Mouse (Mus musculus) monocyte, adult 5-6 weeks (primary cell): ENCODE measurements around the gene Pard3. TPM values are rescaled to one million over a fixed set of nuclear protein-coding genes. Genes with fewer than 3 reads are reported as not detected.

Experiments used
- ATAC-seq: fragments of 153-309, 156-312 bp; replicated peaks from 2 replicates; pipeline ENCODE4 v1.8.0; 2017; ENCODE audit warnings: mild to moderate bottlenecking; ENCODE audit not compliant: low TSS enrichment, insufficient number of reproducible peaks, severe bottlenecking, poor library complexity, low FRiP score
- total RNA-seq: library from RNA; stranded (forward); fragments of 200-1000, 200-491, 200-594 nt; gene quantifications from 3 replicates; pipeline ENCODE4 v1.2.3, GENCODE M21; 2017

Pard3 gene
- total RNA-seq, result not detected in 3 replicates

DNA sequence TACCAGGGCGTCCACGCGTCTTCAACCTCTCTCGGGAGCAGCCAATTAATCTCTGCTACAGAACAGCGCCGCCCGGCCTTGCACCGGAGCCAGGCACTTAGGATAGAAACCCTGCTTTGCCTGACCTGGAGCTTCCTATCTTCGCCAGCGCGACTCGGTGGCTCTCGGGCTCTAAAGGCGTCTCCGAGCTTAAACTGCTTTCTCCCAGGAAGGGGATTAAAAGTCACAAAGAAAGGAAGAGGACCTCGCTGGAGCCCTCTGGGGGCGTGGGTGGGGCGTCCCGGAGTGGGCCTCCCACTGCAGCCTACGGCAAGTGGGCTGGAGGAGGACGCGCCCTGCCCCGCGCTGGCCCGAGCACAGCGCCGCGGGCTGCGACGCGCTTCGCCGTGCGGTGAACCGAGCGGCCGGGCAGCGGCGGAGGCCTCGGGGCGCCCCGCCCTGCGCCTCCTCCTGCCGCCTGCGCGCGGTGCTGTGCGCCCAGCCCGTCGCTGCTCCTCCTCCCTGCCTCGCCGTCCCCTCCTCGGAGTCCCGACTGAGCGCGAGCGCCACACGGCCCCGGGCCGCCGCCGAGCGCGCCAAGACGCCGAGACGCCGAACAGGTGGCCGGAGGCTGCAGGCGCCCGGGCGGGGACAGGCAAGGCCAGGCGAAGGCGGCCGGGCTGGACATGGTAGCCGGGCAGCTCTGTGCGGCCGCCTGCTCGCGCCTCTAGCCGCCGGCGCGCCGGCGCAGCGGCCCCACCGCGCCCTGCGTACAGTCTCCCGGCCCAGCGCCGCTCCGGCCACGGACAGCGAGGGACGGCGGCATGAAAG is at the start of gene Pard3:
Gene Pard3, plus strand, starts transcription at position 343 of the 810 bp plus-strand sequence.
- no peak for ATAC-seq

GRCm38 (mm10) chr8:127021830-127022229 is 41.9 kb upstream of the Pard3 start:
- ATAC-seq, result no peak

DNA sequence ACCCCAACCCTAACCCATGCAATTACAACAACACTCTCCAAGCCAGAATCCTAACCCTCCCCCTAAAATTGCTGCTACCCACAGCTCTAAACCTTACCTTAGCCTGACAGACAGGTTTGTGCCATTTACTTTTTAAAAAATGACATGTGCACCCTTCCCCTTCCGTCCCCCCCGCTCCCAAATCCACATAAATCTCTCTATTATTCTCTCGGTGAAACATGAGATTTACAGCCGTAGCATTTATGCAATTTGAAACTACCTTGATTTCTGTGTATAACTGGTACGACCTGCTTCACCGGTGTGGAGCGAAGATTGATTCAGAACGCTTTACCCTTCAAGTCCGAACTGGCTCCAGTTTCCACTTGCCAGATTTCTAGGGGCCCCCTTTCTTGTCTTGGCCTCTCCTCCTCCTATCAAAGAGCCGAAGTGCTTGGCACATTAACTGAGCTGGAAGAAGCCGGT is 38.4 kb upstream of the Pard3 start:
- no peak for ATAC-seq

GRCm38 (mm10) chr8:127025775-127026174 is 37.9 kb upstream of the Pard3 start:
- ATAC-seq, result no peak

DNA sequence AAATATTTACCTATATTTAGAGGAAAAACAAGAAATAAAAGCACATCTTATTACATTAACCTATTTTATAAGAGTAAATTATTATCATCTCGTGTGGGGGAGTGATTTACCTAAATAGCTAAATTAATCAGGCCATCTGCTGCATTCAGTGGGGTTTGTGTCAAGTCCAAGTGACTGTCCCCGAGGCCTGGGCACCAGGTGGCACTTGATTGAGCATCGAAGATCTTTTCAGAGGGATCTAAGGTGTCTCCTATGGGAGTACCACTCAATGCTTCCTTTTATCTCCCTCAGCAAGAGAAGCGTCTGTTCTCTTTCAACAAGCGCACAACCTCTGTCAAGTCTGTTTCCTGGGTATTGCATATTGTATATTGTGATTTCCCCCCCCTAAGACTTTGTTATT is 32.2 kb upstream of the Pard3 start:
- ATAC-seq, result no peak

DNA sequence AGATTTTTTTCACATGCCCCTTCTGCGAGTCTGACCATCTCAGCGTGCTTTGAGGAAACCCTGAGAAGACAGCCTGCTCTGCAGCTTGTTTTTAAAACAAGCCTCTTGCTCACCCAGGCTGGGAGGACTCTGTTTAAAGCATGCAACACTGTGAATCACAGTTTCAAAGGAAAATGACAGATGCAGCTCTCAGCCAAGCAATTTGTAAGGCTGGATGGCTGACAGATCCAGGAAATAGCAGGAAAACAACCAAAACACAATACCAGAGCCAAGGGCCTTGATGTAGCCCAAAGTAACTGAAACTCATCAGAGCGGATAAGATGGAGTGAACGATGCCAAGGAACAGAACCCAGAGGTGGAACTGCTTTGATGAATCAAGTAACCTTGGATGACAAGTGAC is 24.8 kb upstream of the Pard3 start:
- ATAC-seq, result no peak

- no peak for ATAC-seq
Measured at GRCm38 (mm10) chr8:127049996-127050395, 13.7 kb upstream of the Pard3 start.

- ATAC-seq, result no peak
Measured at GRCm38 (mm10) chr8:127052132-127052531, 11.6 kb upstream of the Pard3 start.

DNA sequence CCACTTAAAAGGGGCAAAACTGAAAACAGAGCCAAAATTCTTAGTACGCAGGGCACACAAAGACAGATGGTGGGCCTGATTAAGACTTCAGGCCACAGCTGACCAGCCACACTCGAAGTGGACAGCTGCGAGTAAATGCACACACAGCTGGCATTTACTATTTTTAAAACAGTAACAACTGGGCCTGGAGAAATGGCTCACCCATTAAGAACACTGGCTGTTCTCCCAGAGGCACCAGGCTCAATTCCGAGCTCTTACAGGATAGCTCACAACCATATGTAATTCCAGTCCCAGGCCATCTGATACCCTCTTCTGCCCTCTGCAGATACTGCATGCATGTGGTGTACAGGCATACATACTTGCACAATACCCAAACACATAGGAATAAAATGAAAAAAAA is 8.6 kb upstream of the Pard3 start:
- ATAC-seq, result no peak

GRCm38 (mm10) chr8:127058759-127059158 is 4.9 kb upstream of the Pard3 start:
- ATAC-seq, result no peak

GRCm38 (mm10) chr8:127059826-127060225 is 3.9 kb upstream of the Pard3 start:
- ATAC-seq, result no peak

GRCm38 (mm10) chr8:127064361-127065112 is 844 bp downstream of the Pard3 start:
- ATAC-seq, result no peak

DNA sequence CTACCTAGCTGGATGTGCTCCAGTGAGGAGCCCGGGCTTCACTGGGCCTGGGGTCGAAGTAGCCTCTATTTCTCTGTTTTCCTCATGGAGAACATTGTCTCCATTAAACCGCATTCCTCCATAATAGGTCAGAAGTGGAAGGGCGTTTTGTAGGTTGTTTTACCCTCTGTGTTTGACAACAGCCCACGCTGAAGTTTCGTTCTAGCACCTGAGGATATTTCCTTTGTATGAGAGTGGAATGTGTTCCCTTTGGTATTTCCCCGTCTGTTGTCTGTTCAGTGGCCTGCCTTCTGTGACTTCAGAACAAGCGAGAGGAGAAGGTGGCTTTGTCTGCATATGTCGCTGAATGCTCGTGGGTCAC is 1.4 kb downstream of the Pard3 start:
- no peak for ATAC-seq

GRCm38 (mm10) chr8:127065791-127066190 is 2.1 kb downstream of the Pard3 start:
- no peak for ATAC-seq

DNA sequence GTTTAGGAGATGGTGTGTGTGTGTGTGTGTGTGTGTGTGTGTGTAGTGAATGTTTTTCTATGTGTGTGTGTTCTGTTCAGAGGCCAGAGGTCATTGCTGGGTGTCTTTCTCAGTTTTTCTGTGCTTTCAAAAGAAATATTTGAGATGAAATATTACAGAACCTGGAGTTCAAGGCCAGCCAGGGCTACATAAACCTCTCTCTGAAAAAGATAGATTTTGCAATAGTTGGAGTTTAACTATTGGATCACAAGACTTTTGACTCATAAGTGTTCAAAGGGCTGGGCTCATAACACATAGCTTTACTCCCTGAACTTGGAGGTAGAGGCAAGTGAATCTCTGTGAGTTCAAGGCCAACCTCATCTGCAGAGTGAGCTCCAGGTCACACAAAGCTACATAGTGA is 2.8 kb downstream of the Pard3 start:
- no peak for ATAC-seq

DNA sequence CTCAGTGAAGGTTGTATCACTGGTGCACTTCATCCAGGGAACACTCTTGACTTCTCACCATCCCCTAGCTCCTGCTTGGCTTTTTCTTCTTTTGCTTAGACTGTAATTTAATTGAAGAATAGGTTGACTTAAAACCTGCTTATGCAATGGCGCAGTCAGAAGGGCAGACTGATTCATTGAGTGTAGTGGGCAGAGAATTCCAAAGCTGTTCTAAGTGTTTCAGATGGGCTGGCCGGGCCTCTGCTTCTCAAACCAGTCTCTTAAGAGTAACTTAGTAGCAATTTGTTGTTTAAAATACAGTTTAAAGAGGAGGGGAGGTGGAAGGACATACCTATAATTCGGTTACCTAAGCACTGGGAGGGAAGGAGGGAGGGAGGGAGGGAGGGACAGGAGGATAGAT is 5.0 kb downstream of the Pard3 start:
- ATAC-seq, result no peak

DNA sequence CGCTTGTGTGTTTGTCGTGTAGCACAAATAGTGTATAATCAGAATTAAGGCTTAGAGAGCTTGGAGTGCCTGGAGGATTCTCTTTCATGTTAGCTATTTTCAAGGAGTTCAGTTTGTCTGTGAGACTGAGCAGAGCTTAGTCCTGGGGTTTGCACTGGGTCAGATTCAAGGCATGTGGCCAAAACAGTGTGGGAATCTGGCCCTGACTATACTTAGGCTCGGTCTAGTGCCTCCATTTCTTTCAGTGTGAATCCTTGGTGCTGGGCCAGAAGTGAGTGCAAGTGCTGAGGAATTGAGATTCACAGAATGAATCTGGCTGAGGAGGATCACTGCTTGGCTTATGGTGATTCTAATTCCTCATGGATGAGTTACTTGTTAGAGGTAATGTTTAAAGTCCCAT is 6.5 kb downstream of the Pard3 start:
- no peak for ATAC-seq

DNA sequence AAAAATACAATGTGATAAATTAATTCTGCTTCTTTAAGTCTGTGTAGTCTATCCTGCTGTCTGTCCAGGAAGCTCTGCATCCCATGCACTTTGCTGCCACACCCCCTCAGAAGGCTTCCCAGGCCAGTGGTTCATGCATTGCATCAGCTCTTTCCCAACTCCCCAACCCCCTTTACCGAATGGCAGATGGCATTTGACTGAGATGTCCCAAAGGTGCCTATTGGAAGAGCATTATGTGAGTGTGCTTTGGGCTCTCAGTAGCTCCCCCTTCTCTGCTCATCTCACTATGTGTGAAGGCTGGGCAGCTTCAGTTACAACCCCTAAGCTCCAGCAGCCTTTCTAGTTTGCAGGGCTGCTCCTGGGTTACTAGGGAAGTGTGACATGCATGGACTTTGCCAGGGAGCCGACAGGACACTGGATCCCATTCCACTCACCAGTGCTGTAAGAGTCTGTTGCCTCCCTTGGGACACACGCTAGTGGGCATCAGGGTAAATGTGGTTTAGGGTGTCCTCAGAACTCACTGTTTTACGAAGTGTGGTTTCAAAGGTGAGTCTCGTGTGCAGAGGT is 9.4 kb downstream of the Pard3 start:
- ATAC-seq, result no peak

GRCm38 (mm10) chr8:127076511-127076910 is 12.8 kb downstream of the Pard3 start:
- ATAC-seq, result no peak
